Mouse (Mus musculus): Measurements from ENCODE around the gene Ogdhl.

Gene Ogdhl

DNA sequence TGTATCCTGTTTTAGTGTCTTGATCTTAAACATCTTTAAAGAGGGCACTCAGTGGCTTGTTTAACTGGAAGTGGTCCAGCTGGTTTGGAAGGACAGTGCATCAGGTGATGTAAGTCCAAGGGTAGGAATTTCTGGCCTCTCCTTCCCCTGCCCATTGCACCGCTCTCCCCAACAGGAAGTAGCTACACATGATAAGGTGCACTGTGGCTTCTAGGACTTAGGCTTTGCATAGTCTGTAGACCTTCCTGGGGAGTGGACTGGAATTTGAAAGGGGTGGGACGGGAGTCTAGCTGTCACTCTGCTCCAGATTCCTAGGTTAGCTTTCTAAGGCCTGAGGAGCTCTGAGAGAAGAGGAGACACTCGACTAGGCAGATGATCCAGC, 58.3 kb downstream of the Ogdhl start:
- no peak for DNase-seq (ENCODE audit: low read depth)

DNA sequence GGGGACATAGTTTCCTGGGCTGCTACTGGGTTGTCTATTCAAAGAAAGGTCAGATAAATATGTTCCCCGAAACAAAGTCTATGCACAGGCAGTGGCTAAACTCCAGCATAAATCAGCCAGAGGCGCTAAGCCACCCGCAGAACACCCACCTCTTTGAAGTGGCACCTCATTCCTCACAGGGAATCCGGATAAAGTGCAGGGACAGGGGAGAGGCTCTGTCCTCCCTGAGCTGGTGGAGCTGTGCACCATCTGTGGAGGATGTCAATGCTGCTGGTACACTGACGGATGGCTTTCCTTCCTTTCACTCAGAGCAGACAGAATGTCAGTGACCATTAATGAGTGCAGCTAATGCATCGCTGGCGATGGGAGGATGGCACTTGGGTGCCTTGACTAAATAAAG, 59.2 kb downstream of the Ogdhl start:
- DNase-seq (ENCODE audit: low read depth), result no peak

DNA sequence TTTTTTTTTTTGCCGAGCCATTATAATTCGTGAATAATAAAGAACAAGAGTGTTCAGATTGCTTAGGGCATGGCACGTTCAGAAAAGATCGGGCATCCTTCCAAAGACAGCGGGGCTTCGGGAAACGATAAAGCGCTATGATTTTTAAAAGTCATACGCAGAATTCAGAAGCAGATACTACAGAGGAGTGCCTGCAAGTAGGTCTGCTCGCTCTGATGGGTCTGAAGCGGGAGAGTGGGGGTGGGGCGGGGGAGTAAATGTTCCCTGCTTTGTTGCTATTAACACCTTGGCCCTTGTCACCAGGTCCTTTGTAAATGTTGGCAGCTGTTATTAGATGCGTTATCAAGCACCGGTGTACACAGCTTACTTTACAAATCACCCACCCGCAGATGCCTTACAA, 59.8 kb downstream of the Ogdhl start:
- no peak for DNase-seq (ENCODE audit: low read depth)

DNA sequence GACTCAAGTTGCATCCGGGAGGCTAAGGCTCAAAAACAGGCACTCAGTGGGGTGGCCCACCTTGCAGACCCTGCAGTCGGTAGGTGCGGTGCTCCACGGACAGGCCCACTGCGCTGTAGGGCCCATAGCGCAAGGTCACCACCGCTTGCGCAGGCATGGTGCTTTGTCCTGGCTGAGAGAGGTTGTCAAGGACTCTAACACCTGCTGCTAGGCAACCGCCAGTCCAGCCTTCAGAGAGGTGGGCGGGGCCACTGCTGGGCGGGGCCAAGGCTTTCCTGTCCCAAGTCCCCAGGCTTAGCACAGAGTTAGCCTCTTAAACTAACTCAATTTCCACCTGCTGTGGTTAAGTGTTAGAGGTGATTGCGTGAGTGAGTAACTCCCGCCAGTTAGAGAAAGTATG, 66.4 kb downstream of the Ogdhl start, which contains the start of gene 1700024G13Rik:
TSS of gene 1700024G13Rik (minus strand) at position 196 of the 400 bp plus-strand sequence.
- DNase-seq (ENCODE audit: low read depth), result peak; percentile 14
